Mouse (Mus musculus) CH12.LX (cell line): ENCODE results near the gene Tyrobp.

Experiments
- CHD1 ChIP-seq: IDR thresholded peaks from 2 replicates; pipeline ENCODE4 v1.6.1; 2012; ENCODE audit warnings: low read depth, low read length, improper control_type of control experiment, inconsistent platforms
- CTCF ChIP-seq, 2 experiments: IDR thresholded peaks in 1 of 2; conservative IDR thresholded peaks in 1 of 2; 2 replicates each; pipeline ENCODE4 v1.5.1; 2011 to 2012; ENCODE audit warnings: low read depth in 2 of 2, low read length in 2 of 2, improper control_type of control experiment in 1 of 2, inconsistent platforms in 1 of 2, mild to moderate bottlenecking in 1 of 2, moderate library complexity in 1 of 2
- EP300 ChIP-seq: IDR thresholded peaks from 2 replicates; pipeline ENCODE4 v1.6.1; 2011; ENCODE audit warnings: low read length, improper control_type of control experiment
- ETS1 ChIP-seq: conservative IDR thresholded peaks from 2 replicates; pipeline ENCODE4 v1.6.1; 2012; ENCODE audit warnings: low read depth, mild to moderate bottlenecking, inconsistent platforms, low read length, improper control_type of control experiment, moderate library complexity
- HCFC1 ChIP-seq: IDR thresholded peaks from 2 replicates; pipeline ENCODE4 v1.6.1; 2012; ENCODE audit warnings: low read depth, mild to moderate bottlenecking, inconsistent platforms, low read length, improper control_type of control experiment
- MAX ChIP-seq: IDR thresholded peaks from 2 replicates; pipeline ENCODE4 v1.6.1; 2011; ENCODE audit warnings: low read length, improper control_type of control experiment
- MYC ChIP-seq: IDR thresholded peaks from 2 replicates; pipeline ENCODE4 v1.6.1; 2011; ENCODE audit warnings: low read depth, mild to moderate bottlenecking, improper control_type of control experiment, low read length
- POLR2A ChIP-seq: IDR thresholded peaks from 2 replicates; pipeline ENCODE4 v1.6.1; 2011; ENCODE audit warnings: low read depth, mild to moderate bottlenecking, improper control_type of control experiment, low read length
- POLR2AphosphoS2 ChIP-seq: IDR thresholded peaks from 2 replicates; pipeline ENCODE4 v1.6.1; 2011; ENCODE audit warnings: low read depth, low read length, improper control_type of control experiment
- RAD21 ChIP-seq: IDR thresholded peaks from 2 replicates; pipeline ENCODE4 v1.6.1; 2011; ENCODE audit warnings: low read depth, mild to moderate bottlenecking, low read length, improper control_type of control experiment, moderate library complexity

GRCm38 (mm10) chr7:30421890-30422435, 8.4 kb downstream of the Tyrobp start:
- no peak for TF ChIP-seq CTCF (conservative IDR thresholded peaks at IDR 0.05 in 1 of 2, IDR thresholded peaks at IDR 0.05 in 1 of 2; ENCODE audit: low read depth in 2 of 2, low read length in 2 of 2)
- peak; percentile 65 for TF ChIP-seq HCFC1
- peak; percentile 98 for TF ChIP-seq ETS1
- no peak for TF ChIP-seq POLR2A
- peak; percentile 73 for TF ChIP-seq EP300
- TF ChIP-seq MAX: peak; percentile 81
- TF ChIP-seq RAD21: no peak; the same call in 1 of the 2 replicates
- TF ChIP-seq POLR2AphosphoS2: 0 out of 2 replicates have a peak, but pooled peaks have one; percentile 55
- TF ChIP-seq CHD1: no peak
- TF ChIP-seq MYC: peak; percentile 76
